Mouse (Mus musculus): ENCODE results near the gene Tnfrsf17.
"Not testable (repeated sequence)": the region's sequence is repeated elsewhere in the genome, so short reads cannot be mapped to it uniquely, and the experiment has no call there.

- TF ChIP-seq CTCF (IDR thresholded peaks at IDR 0.05; ENCODE audit: borderline replicate concordance, control insufficient read depth, extremely low read depth, insufficient read depth, low read length, poor library complexity); POLR2A (IDR thresholded peaks at IDR 0.05; ENCODE audit: control insufficient read depth, extremely low read depth, insufficient read depth, low read length, poor library complexity): not testable (repeated sequence)
These were observed 47.0 kb downstream of the Tnfrsf17 start for GRCm38 (mm10) chr16:11360576-11360975.

All from thymus, adult 2 months (tissue).